Mouse (Mus musculus): ENCODE measurements around the gene Atm. TPM values are rescaled to one million over a fixed set of nuclear protein-coding genes. Genes with fewer than 3 reads are reported as not detected.

Atm gene
- total RNA-seq (2021), result 10 to 100 TPM; 14.0 to 16.2 TPM
- long read RNA-seq, experiment 1, partial matches to known transcripts, result 1 of 4 reads
- long read RNA-seq, experiment 1, other reads (novel, unspliced or antisense), result 3 of 4 reads
- long read RNA-seq, experiment 2, result 0 reads

DNA sequence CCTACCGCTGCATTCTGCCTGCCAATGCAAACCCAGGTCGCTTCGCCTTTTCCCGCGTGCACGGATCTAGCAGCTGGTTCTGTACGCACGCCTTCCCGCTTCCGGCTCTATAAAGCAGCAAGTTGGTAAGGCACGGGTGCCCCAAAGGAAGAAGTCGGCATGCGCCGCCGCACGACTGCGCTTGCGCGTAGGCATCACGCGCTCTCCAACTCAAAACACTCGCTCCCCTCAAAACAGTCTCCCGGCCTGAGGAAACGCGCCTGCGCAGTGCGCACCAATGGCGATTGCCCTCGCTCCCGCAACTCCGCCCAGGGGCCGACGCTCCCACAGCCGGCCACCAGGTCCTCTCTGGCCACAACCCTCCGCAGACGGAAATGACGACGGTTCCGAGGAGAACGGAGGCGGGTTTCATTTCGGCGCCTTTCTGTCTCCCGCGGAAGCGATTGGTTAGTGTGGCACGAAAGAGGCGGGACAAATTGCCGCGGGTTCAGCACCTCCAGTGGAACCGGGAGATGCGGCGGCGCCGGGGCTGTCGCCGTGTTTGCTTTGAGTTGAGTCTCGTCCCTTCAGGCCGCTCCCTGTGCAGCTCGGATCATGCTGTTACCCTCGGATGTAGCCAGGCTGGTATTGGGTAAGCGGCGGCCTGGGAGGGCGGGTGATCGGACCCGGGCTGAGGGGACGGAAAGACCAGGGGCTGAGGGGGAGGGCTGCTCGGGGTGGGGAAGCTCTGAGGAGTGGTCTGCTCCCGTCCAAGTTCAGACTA is at the start of gene Atm, which contains the start of gene Npat:
Gene Atm (minus strand): TSS at position 183 of the 763 bp plus-strand sequence.
Gene Npat (plus strand): TSS at position 490 of the 763 bp plus-strand sequence.
- DNase-seq (ENCODE audit: low spot score in 2 of 2), result peak; percentile 99 to 100

DNA sequence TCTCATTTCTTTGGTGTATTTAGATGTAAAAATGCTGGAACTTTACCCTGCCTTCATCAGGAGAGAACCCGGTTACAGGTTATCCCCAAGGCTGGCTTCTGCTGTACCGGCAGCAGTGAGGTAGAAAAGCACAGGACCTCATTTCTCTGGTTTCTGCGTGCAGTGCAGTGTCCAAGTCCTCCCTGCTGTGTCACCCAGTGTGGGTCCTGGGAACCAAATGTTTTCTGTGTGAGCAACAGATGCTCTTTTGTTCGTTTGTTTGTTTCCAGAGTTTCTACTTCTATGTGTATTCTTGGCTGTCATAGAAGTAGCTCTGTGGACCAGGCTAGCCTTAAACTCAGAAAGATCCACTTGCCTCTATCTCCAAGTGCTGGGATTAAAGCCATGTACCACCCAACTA is 45.3 kb upstream of the Atm start:
- no peak for DNase-seq (ENCODE audit: low spot score in 2 of 2)

DNA sequence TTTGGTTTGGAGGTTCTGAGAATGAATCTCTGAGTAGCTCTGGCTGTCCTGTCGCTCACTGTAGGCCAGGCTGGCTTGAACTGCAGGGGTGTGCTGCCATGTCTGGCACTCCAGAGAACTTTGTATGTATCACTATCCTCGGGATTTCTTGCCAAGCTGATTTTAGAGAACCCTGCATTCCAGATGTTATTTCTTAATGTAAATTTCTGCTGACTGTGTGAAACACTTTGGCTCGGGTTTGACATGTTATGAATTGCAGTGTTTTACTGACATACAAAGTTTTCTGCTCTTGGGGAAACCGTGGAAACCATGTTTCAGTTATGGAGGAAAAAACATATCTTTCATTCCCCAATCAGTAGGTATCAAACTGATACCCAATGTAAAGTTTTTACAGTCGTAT is 39.2 kb upstream of the Atm start:
- no peak for DNase-seq (ENCODE audit: low spot score in 2 of 2)

DNA sequence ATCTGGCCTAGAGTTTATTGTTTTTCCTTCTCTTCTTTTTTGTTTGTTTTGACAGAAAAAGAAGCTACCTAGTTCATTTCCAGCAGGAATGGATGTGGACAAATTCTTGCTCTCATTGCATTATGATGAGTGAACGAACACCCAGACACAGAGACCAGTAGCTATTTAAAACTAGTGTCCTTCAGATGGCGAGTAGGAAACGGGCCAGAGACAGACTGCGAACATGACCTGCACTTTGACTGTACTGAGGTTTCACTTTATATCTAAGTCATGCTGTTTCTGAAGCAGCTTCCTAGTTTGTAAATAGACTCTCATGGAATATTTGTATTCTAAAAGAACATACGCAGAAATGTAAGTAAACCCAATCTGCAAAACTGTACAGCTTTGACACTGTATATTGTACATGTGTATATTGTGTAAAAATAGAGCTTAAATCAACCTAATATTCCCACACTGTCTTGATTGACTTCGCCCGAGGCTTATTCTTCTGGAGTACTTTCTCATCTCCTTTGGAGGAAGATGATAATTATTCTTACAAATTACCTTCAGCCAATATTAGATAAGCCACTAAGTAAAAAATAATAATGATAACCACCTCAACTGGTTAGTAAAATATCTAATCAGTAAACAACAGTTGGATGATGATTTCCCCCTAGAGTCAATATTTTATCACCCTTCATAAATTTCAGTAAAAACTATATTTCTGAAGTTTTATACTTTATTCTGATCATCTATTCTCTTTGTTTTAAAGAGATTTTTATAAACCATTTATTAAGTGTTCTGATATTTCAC is 36.2 kb upstream of the Atm start:
- DNase-seq (ENCODE audit: low spot score in 2 of 2), result no peak

DNA sequence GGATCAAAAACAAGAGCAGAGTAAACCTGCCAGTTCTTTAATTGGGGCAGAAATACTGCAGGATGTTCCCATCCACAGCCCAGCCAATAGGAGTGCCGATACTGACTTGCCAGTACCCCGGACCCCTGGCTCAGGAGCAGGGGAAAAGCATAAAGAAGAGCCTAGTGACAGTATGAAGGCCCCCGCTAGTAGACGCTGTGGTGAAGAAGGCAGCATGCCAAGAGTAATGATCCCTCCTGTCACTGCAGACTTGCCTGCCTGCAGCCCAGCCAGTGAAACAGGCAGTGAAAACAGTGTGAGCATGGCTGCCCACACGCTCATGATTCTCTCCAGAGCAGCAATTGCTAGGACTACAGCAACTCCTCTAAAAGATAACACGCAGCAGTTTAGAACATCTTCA is 34.1 kb upstream of the Atm start:
- DNase-seq (ENCODE audit: low spot score in 2 of 2), result peak; percentile 23 to 43

DNA sequence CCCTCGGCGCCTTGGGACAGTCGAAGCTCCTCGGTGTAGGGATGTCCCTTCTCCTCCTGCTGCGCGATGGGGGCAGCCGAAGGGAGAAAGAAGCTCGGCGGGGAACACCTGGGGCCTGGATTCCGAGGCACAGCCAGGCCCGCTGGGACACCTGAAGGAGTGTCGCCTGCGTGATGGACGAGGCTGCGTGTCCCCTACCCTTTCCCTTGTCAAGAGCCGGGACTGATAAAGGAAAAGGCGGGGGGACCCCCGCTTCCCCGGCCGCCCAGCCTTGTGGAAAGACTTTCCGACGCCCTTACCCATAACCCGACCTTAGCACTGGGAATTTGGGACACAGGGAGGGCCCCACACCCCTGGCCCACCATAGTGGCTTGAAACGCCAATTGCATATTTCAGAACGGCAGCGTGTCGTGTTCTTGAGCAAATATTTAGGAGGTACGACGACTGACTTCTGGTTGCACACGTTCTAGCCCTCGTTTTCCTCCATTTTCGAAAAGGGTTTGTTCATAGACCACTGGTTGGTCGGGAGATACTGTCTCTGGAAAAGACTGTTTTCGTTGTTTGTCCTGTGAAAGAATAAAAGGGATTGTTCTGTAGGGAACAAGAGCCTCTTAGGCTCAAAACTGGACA is 911 bp upstream of the Atm start:
- DNase-seq (ENCODE audit: low spot score in 2 of 2), result peak; percentile 1 to 14

DNA sequence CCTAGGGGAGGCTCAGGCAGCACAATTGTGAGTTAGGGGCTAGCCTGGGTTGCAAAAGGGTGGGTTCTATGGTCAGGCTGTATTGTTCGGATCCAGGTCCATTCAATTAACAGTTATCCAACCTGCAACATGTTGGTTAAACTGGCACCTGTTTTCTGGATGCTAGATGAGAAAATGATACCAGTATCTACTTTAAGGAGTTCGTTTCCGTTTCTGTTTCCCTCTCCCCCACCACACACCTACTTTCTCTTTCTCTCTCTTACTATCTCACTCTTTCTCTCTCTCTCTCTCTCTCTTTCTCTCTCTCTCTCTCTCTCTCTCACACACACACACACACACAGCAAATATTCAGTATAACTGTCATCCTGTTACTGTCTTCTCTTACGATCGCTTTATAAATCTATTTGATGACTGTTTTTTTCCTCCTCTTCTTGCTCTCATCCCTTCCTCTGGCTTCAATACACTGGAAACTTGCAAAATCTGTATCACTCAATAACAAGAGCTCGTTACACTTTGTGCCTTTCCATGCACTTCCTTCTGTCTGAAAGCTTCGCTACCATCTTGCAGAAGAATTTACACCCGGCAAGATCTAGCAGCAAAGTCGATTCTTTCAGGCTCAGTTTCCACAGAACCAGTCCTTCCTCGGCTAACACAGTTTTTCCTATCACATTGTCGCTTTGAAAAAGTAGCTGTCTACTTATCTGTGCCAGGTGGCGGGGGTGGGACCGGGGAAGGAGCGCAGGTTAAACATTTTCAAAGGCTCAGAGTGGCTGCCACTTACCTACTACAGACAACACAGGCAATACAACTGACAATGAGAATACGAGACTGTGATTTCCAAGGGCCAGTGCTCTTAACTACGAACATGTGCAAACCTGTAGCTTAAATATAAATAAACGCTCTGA is 872 bp downstream of the Atm start:
- DNase-seq (ENCODE audit: low spot score in 2 of 2), result peak in 1 of 2 experiments; percentile 2

DNA sequence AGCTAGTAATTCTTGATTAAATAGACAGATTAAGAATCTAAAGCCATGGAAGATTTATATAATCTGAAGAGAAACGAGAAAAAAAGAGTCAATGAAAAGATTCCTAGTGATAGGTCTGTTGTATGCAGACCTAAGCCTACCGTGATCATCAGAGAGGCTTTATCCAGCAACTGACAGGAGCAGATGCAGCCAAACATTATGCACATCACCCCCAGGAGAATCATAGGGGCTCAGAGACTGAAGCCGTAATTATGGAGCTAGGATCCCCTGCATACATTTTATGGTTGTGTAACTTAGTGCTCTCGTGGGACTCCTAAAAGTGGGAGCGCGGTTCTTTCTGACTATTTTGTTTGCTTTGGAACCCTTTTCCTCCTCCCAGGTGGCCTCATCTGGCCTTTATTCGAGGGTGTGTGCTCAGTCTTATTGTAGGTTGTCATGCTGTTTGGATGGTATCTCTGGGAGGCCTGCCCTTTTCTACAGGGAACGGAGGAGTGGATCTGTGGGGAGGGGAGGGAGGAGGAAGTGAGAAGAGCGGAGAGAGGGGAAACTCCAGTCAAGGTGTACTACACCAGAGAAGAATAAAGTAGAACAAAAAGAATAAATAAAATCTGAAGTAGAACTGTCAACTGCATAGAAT is 19.0 kb downstream of the Atm start:
- DNase-seq (ENCODE audit: low spot score in 2 of 2), result no peak

DNA sequence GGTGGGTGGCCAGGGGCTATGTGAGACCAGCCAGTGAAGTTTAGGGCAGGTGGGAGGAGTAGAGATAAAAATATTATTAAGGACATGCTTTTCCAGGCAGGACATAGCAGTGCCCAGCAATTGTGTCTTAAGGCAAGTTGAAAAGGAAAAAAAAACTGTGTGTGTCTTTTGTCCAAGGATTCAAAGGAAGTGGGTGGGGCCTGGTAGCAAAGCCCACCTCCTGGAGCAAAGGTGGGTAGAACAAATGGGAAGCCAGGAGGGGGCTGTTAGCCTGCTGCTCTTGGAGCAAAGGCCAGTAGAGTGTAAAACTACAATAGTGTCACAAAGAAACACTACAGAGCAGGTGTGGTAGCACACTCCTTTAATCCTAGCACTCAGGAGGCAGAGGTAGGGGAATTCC is 22.4 kb downstream of the Atm start:
- no peak for DNase-seq (ENCODE audit: low spot score in 2 of 2)

DNA sequence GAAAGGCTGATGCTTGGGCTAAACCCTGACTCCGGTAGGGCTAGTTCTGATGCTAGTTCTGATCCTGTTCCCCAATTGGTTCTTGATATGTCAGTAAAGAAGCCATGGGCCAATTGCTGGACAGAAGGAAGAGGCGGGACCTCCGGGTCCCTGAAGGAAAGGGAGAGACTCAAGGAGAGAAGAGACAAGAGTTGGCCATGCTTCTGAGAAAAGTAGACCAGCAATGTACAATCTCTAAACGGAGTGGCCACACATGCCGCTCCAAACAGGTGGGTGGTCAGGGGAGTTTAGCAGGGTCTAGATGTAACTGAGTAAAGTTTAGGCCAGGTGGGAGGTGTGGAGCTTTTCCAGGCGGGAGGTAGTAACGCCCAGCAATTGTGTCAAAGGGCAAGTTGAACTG is 28.5 kb downstream of the Atm start:
- no peak for DNase-seq (ENCODE audit: low spot score in 2 of 2)

DNA sequence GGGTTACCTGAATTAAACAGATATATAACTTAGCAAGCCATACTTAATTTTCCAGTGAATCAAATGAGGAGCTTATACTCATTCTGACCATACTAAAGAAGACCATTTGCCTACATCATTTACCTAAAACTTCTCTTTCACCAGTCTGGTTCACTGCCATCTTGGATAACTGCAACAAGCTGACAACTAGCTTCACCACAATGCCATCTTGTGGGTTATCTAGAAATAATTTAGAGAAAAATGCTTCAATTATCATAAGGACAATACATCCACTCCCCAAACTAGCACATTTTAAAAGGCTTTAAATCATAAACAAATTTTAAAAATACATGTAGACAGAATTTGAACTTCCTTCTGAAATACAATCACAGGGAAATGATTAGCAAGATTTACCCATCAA is 50.7 kb downstream of the Atm start:
- no peak for DNase-seq (ENCODE audit: low spot score in 2 of 2)

DNA sequence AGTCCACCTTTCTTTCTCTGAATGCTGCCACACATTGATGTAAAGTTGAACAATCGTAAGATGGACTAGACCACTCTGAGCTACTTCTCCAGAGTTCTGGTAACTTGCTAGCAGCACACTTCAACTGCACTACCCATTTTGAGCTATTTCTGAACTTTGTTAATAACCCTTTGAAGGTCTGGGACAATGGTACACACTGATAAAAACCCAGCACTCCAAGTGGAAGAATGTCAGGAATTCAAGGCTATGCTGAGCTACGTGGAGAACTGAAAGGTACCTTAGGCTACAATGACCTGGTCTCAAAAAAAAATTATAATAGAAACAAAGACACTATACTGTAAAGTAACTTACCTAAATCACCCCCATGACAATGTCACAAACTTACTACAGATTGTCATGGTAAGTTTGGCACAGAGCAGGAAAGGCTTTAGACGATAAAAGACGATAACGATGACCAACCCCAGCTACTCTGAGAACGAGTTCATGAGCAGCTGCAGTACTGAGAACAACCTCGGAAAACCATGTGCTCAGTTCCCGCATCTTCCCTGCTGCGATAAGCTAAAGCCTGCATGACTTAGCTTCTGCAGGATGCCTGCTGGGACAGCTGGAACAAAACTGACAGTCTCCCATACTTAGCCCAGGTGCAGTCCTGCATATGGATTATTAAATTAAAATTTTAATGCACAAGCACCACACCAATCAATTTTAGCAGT is 63.6 kb downstream of the Atm start:
- no peak for DNase-seq (ENCODE audit: low spot score in 2 of 2)

DNA sequence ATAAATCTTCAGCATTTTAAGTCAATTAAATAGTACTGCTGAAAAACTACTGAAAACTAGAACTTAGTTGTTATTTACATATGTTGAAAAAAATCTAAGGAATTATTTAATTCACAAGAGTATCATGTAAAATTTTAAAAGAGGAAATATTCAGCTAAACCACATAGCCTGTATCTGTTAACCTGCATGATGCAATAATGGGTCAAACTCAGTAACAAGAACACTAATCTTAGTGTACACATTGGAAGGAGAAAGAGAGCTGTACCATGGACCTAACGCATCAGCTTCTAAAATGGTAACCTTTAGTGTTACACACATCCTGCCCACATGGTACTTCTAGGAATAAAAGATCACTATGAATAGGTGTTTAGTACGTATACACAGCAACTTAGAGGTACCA is 84.5 kb downstream of the Atm start:
- no peak for DNase-seq (ENCODE audit: low spot score in 2 of 2)

DNA sequence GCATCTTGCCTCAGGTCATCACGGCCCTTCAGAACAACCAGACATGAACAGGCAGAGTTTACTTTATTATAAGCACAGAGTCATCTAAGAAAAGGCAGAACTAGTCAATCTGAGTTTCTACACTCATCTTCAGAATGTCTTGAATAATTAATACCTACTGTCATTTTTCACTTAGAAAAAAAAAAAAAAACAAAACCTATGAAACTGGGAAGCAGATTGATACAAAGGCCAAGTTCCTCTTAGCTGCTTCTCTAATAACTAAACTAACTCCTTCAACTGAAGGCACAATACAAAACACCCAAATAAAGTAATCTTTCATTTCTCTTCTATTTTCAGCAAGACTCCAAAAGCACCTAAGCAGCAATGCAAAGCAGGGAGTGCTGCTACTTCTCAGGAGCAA is 85.9 kb downstream of the Atm start:
- no peak for DNase-seq (ENCODE audit: low spot score in 2 of 2)

DNA sequence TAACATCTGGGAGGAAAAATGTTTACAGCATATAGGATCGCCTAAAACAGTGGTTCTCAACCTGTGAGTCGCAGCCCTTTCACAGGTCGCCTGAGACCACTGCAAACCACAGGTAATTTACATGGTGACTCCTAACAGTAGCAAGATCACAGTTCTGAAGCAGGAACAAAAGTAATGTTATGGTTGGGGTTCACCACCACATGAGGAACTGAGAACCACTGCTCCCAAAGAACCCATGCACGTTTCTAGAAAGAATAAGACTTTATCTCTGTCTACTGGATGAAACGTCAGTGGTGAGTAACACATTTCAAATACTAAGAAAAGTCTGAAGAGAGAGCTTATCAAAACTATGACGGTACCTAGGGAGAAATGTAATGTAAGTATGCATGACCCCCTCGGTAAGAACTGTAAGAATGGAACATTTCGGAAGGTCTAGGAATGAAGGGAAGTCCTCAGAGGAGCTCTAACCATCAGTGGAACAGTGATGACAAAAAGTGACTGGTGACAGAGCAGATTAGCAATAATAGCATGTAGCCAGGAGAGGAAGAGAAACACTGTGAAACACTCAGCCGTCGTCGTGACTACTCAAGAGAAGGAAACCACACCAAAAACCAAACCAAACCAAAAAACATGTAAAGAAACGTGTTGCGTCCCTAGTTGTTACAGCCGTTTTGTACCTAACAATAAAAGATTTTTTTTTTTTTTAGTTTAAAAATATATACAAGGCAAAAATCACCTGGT is 100.5 kb downstream of the Atm start:
- no peak for DNase-seq (ENCODE audit: low spot score in 2 of 2)

DNA sequence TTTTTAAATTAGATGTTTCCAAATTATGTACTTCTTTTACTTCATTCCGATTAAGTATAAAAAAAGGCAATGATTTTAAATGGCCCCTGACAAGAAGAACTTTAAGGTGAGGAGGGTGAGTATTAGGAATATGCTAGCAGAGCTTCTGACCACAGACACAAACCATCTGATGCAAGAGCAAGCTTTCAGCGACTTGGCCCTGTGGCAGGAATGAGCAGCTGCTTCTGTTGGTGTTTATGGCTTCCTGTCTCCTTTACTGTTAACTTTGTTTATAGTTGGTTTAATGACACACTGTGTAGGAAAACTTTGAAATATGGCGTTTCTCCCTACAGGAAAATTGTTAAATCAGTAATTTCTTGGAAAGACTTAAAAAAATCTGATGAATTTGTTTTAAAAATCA is 108.9 kb downstream of the Atm start:
- no peak for DNase-seq (ENCODE audit: low spot score in 2 of 2)

DNA sequence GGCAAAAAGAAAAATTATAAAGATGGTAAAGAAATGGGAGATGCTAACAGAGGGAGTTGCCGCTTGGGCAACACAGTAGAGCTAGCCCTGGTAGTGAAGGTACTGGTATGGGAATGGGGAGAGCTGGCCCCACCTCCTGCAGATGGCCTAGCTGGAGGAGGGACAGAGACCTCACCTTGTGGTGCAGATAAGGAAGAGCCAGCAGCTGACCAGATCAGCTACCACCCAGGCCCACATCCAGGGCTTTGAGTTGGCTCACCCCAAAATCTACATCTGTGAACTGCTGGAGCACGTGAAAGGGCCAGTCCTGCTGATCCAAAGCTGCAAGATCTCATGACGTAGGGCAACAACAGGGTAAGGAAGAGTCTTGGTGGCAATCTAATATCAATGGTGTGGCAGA is 109.8 kb downstream of the Atm start:
- no peak for DNase-seq (ENCODE audit: low spot score in 2 of 2)

DNA sequence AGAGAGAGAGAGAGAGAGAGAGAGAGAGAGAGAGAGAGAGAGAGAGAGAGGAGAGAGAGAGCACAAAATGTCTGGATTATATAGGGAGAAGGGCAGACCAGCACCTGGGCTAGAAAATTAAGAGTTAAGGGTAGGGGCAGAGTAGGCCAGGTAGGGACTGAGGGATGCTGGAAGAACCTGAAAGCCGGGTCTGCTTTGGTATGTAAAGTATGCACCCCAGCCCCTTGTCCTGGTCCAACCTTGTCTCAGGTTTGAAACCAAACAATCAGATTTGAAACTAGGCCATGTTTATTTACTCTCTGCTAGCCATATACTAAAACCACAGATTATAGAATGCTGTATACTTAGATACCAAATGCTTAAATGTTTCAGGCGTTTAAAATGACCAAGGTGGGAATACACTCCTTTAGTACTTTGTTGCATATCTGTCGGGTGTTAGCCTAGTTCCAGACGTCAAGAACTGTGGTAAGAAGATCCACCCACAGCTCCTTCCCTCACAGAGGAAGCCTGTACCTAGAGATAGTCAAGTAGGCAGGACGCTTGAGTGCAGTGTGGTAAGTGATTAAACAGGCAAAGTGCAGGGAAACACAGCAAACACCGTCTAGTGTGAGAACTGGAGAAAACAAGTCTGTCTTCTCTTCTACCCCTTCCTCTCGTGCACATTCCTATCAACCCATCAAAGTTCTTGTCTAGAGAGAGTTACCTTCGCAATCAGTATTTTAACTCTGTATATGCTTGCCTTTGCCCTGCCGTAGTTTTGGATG is 114.2 kb downstream of the Atm start:
- no peak for DNase-seq (ENCODE audit: low spot score in 2 of 2)

Measured in left cerebral cortex, adult 18-20 months (tissue).